Mouse (Mus musculus) adipocyte (in vitro differentiated cells): ENCODE data around the gene Tarbp2.

Experiments used
- DNase-seq: peaks from one replicate; pipeline ENCODE4 v3.0.0-alpha.2; 2016; ENCODE audit warnings: low spot score

The Tarbp2 gene

GRCm38 (mm10) chr15:102517976-102518858, at the start of gene Tarbp2:
TSS of gene Tarbp2 (plus strand) at chr15:102518192.
- peak; percentile 100 for DNase-seq

DNA sequence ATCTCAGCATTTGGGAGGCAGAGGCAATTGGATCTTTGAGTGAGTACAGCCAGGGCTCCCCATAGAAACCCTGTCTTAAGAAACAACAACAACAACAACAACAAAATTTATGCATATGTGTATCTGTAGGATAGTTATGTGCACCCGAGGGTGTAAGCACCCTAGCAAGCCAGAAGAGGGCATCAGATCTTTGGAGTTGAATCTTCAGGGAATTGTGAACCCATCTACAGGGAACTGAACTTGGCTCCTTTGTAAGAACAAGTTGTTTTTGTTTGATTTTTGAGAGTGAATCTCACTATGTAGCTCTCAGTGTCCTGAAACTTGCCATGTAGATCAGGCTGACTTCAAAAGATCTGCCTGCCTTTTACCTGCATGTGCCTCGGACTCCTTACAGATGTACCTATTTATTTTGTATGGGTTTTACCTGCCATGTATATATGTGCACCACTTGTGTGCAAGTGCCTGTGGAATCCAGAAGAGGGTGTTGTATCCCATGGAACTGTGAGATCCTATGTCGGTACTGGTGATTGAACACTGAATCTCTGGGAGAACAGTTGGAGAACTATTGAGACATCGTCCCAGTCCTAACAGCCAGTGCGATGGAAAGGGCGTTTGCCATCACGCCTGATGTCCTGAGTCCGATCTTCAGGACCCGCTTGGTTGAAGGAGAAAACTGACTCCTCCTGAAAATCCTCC, 49.2 kb upstream of the Tarbp2 start:
- DNase-seq: no peak

- peak; percentile 98 for DNase-seq
These were observed 47.8 kb upstream of the Tarbp2 start, which contains the start of gene Pcbp2 for GRCm38 (mm10) chr15:102470183-102470604. TSS of gene Pcbp2 (plus strand) at chr15:102470539.

GRCm38 (mm10) chr15:102470605-102471294, 47.2 kb upstream of the Tarbp2 start:
- peak; percentile 83 for DNase-seq

GRCm38 (mm10) chr15:102471295-102471645, 46.7 kb upstream of the Tarbp2 start:
- no peak for DNase-seq

GRCm38 (mm10) chr15:102471727-102472126, 46.3 kb upstream of the Tarbp2 start:
- DNase-seq: no peak

- no peak for DNase-seq
These were observed 44.7 kb upstream of the Tarbp2 start for GRCm38 (mm10) chr15:102473246-102473645.

DNA sequence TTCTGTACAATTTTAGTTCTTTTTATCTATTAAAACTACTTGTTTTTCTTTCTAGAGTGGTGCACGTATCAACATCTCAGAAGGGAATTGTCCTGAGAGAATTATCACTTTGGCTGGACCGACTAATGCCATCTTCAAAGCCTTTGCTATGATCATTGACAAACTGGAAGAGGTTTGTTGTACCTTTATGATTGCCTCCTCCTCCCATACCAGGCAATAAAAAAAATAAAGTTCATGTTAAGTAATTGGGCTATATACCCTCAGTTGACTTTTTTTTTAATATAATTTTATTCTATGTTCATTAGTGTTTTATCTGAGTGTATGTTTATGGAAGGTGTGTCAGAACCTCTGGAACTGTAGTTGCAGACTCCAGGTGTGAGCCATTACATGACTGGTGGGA, 43.5 kb upstream of the Tarbp2 start:
- DNase-seq: no peak

DNA sequence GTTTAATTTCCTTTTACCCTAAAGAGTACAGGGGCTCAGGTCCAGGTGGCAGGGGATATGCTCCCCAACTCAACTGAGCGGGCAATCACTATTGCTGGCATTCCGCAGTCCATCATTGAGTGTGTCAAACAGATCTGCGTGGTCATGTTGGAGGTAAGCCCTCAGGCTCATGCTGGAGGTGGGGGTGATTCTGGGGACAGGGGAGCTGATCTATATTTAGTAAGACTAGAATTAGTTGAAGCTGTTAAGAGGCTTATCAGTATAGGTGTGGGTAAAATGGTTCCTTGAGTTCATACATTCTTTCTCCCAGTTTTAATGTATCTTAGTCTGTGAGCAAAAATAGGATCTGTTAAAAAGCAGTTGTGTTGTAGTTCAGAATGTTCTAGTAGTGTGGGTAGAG, 34.9 kb upstream of the Tarbp2 start:
- no peak for DNase-seq

GRCm38 (mm10) chr15:102485853-102486252, 32.1 kb upstream of the Tarbp2 start:
- DNase-seq: no peak

- no peak for DNase-seq
These were observed 30.3 kb upstream of the Tarbp2 start for GRCm38 (mm10) chr15:102487664-102488063.

- DNase-seq: no peak
These were observed 19.7 kb upstream of the Tarbp2 start for GRCm38 (mm10) chr15:102498322-102498721.

DNA sequence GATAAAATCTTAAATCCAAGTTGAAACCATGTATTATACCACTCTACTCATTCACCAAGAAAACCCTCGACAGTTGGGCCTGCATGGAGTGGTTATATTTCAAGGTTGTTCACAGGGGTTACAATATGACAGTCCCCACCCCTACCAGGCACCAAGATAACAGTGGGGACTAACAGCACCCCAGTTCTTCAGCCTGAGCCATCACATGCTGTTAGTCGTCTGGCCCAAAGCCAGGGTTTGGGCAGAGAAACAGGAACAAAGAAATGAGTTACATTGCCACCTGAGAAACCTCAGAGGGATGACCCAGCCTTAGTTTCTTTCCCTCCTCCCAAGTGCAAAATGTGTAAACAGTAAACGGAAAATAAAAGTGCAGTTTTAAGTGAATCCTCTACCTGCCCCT, 18.6 kb upstream of the Tarbp2 start:
- DNase-seq: no peak

GRCm38 (mm10) chr15:102499851-102500250, 18.1 kb upstream of the Tarbp2 start:
- no peak for DNase-seq

DNA sequence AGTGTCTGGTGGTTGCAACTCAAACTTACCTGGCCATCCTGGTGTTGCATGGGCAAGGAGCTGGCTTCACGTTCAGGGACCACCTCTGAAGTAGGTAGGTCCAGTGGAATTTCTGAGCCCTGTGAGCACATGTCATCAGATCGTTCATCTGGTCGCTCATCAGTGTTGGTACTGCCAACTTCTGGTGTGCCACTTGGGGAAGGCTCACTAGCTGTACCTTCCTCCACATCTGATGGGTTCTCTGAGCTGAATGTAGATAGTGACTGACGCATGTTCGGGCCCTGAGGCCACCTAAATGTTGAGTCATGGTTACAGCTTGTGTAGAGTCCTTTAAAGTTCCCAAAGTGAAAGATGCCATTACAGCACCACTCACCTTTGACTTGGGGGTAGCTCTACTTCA, 17.5 kb upstream of the Tarbp2 start:
- DNase-seq: no peak

DNA sequence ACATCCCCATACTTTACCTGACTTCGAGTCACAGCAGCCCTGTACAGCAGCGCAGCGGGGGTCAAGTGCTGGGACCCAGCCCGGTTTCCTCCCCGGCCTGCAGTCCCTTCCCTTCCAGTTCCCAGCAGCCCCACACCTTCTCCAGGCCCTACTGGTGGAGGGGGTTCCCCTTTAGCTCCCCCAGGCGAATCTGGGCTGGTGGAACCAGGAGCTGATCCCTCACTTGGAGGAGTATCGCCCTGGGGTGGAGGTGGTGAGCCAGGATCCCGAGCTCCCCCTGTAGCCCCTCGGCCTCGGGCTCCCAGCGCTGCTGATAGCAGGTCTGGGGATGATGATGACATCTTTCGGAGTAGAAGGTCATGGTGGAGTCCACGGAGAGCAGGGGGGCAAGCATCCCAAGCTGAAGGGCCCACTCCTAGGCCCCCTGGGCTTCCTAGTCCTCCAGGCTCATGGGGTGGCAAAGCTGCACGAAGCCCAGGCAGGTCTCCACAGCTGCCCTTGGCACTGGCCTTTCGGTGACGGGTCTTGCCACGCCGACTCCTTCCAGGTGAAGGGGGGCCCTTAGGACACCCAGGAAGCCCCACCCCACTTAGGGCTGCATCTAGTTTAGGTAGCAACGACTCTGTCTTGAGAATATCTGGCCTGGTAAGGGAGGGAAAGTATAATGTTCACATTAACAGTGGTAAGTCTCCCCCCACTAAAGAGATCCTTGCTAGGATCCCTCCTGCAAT, 16.7 kb upstream of the Tarbp2 start:
- no peak for DNase-seq

DNA sequence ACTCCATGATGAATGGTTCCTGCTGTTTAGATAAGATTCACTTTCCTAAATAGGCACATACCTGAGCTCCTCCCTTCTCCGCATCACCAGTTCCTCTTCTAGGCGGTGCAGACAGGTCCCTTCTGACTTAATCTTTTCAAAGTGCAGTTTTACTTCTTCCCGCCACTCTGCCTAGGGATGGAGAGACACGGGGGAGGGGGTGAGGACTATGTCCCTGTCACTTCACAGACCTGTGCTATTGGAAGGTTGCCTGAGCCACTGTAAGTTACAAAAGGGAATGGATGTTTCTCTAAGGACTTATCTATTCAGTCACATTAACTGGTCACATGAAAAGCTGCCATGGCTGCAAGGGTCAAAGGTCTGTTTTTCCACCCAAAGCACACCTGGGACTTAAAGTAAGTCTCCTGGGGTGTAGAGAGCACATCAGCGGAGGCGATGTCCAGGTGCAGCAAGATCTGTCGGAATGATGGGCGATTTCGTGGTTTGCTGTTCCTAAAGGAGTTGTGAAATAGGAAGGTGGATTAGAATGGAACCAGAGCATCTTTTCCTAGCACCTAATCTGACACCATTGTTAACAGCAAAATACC, 15.6 kb upstream of the Tarbp2 start:
- DNase-seq: no peak

DNA sequence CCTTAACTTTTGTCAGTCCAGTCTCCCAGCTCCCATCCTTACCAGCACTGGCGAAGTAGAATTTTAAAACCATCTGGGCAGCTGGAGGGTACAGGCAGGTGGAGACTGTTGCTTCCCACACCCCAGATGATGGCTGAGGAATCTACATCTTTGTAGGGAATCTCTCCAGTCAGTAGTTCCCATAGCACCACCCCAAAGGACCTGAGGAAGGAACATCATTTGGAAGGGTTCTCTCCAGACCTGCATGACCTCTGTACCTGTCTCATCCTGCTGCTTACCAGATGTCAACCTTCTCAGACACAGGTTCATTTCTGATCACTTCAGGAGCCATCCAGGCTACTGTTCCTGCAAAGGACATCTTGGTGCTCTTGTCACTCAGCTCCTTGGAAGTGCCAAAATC, 14.5 kb upstream of the Tarbp2 start, which contains the start of gene Gm10337:
Gene Gm10337, plus strand, starts transcription at position 276 of the 400 bp plus-strand sequence.
- DNase-seq: no peak

GRCm38 (mm10) chr15:102503924-102504782, 13.8 kb upstream of the Tarbp2 start:
- DNase-seq: no peak

GRCm38 (mm10) chr15:102505073-102505769, 12.8 kb upstream of the Tarbp2 start:
- no peak for DNase-seq
